Mouse (Mus musculus) cerebellum, postnatal 14 days (tissue): ENCODE data around the gene Palmd.

Experiments
- DNase-seq, 2 experiments: peaks; one replicate each; pipeline ENCODE4 v3.0.0; 2021; ENCODE audit warnings: mixed read lengths in 2 of 2

The Palmd gene

GRCm38 (mm10) chr3:116968540-116968997 is at the start of gene Palmd:
TSS of gene Palmd (minus strand) at chr3:116968987.
- peak; percentile 50 to 52 for DNase-seq

- no peak for DNase-seq
Measured at GRCm38 (mm10) chr3:117010182-117010581, 41.4 kb upstream of the Palmd start.

- DNase-seq: peak; percentile 23 to 58
Measured at GRCm38 (mm10) chr3:117007340-117007739, 38.6 kb upstream of the Palmd start.

GRCm38 (mm10) chr3:117006636-117007035 is 37.8 kb upstream of the Palmd start:
- no peak for DNase-seq

- DNase-seq: no peak
Measured at GRCm38 (mm10) chr3:117003379-117003778, 34.6 kb upstream of the Palmd start.

GRCm38 (mm10) chr3:117001686-117002485 is 33.1 kb upstream of the Palmd start:
- DNase-seq: no peak

- DNase-seq: peak; percentile 32 to 52
Measured at GRCm38 (mm10) chr3:116993011-116993410, 24.2 kb upstream of the Palmd start.

DNA sequence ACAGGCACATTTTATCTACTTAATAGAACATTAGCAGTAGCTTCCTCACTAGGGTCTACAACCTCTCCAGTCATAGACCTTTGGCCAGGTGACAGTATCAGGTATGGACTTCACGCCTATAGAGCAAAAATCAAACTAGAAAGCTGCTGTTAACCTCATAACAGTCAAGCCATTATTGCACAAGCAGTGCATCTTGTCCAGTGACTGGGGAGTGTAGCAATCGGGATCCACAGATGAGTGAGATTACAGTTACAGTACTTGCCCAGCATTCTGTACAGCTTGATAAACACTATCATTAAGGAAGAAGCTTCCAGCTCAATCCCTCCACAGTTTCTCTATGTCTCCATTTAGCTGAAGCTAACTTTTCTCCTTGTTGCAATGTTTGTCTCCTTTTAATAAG is 22.4 kb upstream of the Palmd start:
- DNase-seq: no peak

DNA sequence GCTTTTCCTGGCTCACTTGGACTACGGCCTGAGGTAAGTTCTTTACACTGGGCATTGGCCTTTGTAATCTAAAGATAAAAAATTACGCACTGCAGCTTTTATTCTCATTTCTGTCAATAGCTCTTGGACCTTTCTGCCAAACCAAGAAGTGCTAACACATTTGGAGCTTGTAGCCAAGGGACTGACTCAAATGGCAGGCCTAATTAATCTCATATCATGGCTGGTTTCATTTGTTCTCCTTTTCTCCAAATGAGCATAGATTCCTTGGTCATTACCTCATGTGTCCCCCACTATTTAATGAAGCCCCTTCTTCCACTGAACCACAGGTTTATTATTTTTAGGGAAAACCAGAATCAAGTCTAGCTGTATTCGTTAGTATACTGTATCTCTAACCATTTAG is 19.4 kb upstream of the Palmd start:
- DNase-seq: no peak

GRCm38 (mm10) chr3:116986451-116986850 is 17.7 kb upstream of the Palmd start:
- no peak for DNase-seq

DNA sequence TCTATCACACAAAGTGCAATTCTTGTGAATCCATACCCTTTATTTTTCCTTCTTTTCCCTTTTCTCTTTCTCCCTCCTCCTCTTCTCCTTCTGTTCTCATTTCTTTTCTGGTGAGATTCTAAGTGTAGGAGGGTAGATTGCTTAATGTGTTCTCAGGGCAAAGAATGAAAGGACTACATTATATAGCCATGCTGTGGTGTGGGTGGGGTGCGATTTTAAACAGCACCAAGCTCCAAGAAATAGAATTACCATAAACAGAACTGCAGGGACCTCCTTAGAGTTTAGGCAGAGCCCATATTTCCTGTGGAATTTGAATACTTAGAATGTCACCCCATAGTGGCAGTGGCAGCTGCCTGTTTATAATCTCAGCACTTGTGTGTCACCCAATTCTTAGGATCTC is 17.0 kb upstream of the Palmd start:
- no peak for DNase-seq

DNA sequence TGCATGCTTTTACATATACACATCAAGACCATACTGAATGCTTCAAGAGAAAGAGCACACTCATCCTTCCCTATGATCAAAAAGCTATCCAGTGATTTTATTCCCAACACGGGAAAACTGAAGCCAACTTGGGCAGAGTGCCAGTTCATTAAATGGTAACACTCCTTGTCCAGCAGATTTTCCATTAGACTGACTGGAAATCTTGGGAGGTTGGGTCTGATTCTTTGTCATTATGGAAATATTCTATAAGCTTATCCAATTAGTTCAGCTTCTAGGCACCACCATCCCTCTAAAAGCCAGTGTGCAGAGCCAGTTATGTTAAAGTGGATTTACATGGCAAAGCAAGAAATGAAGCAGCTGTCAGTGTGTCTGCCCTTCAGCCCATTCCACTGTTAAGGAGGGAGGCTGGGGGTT is 16.3 kb upstream of the Palmd start:
- peak; percentile 59 to 72 for DNase-seq

DNA sequence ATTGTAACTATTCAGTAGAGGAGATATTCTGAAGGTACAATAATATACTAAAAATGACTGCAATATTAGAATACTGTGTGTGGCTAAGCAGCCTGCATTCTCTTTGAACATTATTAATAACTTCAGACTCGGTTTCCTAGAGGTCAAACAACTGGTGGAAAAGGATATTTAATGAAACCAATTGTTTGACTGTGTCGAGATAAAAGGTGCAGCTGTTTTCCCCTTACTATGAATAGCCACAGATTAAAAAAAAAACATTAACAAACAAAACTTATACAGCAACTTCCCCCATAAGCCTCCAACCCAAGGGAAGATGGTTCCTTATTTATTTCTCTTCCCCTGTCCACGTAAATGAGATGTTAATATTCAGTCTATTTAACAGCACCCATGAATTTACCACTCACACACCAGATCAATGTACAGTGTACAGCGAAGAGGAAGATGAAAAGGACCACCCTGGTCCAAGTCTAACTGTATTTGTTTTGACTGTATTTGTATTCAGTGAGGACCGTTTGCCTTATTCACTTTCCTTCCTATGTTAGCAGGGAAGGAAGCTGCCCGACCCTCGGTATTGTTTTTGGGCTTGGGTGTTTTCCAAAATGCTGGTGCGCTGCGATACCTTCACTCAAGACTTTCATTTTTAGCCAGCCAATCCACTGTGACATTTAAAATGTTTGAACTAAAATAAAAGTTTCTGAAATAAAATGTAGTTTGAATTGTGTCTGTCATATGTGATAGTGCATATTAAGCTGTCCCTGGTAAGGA is 13.2 kb upstream of the Palmd start:
- DNase-seq: no peak

GRCm38 (mm10) chr3:116969786-116970185 is 999 bp upstream of the Palmd start:
- peak in 1 of 2 experiments; percentile 8 for DNase-seq

GRCm38 (mm10) chr3:116969003-116969402 is 216 bp upstream of the Palmd start:
- no peak for DNase-seq

GRCm38 (mm10) chr3:116967967-116968366 is 820 bp downstream of the Palmd start, which contains the start of gene 4930455H04Rik:
TSS of gene 4930455H04Rik (plus strand) at chr3:116968267.
- no peak for DNase-seq

DNA sequence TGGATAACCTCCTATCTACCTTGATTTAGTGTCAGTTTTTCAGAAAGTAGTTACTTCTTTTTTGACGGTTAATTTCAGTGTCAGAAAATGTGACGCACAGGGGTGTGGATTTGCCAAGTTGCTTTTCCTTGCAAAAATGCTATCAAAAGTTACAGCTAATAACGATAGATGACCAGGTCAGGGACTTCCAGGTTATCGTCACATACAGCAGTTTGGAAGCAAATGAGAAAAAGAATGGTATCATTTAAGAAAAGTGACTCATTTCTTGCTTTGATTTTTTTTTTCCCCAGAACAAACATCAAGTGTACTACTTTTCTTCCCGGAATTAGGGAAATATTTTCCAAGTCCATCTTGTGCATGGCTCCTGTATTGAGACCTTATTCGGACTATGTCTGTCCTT is 1.4 kb downstream of the Palmd start:
- DNase-seq: no peak

GRCm38 (mm10) chr3:116966800-116967199 is 2.0 kb downstream of the Palmd start:
- no peak for DNase-seq

DNA sequence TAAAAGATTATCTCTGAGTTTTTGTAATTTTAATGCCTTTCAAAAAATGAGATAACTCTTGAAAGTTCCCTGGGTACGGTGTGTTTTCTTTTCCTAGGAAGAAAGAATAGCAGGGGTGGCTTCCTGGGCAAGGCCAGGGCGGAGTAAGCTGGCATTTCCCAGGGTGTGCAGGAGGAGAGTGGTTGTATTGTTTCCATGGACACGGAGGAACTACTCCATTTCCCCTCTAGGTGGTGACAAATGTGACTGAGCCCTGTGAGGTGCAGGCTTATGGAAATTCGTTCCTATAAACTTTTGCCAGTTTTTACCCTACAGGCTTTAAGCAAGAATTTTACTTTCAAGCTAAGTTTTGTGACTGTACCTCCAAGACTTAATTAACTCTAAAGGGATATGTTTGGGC is 2.6 kb downstream of the Palmd start:
- DNase-seq: peak; percentile 59 to 62

- DNase-seq: peak; percentile 67 to 72
Measured at GRCm38 (mm10) chr3:116964426-116964825, 4.4 kb downstream of the Palmd start.

GRCm38 (mm10) chr3:116963213-116963612 is 5.6 kb downstream of the Palmd start:
- DNase-seq: no peak

GRCm38 (mm10) chr3:116961354-116962142 is 7.2 kb downstream of the Palmd start:
- DNase-seq: no peak

DNA sequence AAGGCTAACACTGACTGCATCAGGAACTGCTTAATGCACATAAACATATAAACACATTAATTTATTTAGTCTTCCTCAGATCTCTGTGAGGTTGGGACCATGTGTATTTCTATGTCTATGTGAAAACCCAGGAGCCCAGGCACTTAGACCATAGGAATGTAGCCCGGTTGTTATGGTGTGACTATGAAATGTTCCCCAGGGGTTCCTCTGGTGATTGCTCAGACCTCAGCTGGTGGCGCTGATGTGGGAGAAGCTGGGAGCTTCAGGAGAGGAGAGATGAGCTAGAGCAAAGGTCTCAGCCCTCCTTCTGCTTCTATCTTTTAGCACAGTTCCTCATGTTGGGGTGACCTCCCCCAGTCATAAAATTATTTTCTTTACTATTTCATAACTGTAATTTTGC is 8.4 kb downstream of the Palmd start:
- no peak for DNase-seq
